Mouse (Mus musculus): ENCODE results near the gene Unc5c.

DNA sequence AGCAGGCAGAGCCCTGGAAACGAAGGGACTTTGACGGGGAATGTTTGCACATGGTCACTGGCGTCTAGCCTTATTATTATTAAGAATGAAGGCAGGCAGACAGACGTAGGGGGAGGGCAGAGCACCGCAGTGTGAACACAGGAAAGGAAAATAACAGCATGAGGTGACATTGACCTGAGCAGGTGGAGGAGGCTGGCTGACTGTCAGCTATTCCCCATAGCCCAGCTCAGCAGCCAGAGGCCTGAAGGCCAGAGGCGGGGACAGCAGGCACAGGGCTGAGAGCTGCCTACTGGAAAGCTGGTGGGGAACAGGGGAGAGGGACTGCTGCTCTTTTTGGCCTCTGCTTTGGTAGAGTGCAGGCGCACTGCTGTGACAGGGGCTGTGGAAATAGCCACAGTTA, 345.9 kb downstream of the Unc5c start:
- TF ChIP-seq CTCF (IDR thresholded peaks at IDR 0.05; ENCODE audit: extremely low read depth, insufficient read depth, low read length): no peak
- TF ChIP-seq POLR2A (IDR thresholded peaks at IDR 0.05; ENCODE audit: extremely low read depth, insufficient read depth, low read length): no peak

Data from cortical plate, adult 2 months (tissue).